Mouse (Mus musculus): ENCODE data around the gene Egfr. TPM values are rescaled to one million over a fixed set of nuclear protein-coding genes. Genes with fewer than 3 reads are reported as not detected.

Gene Egfr
- 3.7 and 4.6 TPM in 2 replicates for polyA plus RNA-seq (2014; fragmentation: Nextera tagmentation; extraction: Ambion mirVana)

GRCm38 (mm10) chr11:16752007-16752348 lies at the start of gene Egfr:
Gene Egfr, plus strand, starts transcription at chr11:16752203.
- Histone ChIP-seq H3K27me3 (ENCODE audit: control insufficient read depth, insufficient read depth, low read length) (peaks cover 25% of the 10 kb centered on the region), H3K27ac (ENCODE audit: low read depth, low read length) (no peak within 1 kb of the TSS)
- WGBS, result 1% methylated on average over 20 of the region's 21 CpGs

DNA sequence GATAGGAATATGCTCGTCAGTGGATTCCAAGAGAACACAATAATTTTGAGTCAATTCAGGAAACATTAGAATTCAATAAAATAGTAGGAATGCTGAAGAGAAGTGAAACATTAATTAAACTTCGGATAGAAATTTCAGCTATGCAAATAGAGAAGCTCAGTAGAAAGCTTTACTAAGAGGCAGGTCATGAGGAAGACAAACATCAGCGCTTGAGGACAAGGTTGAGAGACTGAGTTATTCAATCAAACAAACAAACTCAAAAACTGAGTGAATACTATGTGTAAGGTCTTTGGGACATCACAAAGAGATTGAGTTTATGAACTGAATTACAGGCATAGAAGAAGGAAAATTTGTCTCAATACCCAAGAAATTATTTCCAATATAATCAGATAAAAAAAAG lies 48.8 kb upstream of the Egfr start:
- no peak overlapping the region for H3K9ac ChIP-seq (replicated peaks; ENCODE audit: low read depth, low read length)
- H3K36me3 ChIP-seq (ENCODE audit: control insufficient read depth, insufficient read depth, low read length), result no peaks in the 10 kb centered on the region
- no peak for ATAC-seq (ENCODE audit: low read depth)
- no peaks in the 10 kb centered on the region for H3K9me3 ChIP-seq (ENCODE audit: control insufficient read depth, low read length)
- H3K27me3 ChIP-seq (ENCODE audit: control insufficient read depth, insufficient read depth, low read length), result no peaks in the 10 kb centered on the region
- H3K4me1 ChIP-seq (ENCODE audit: control insufficient read depth, insufficient read depth, low read length), result no peaks in the 10 kb centered on the region
- H3K27ac ChIP-seq (ENCODE audit: low read depth, low read length), result no peak overlapping the region
- WGBS, result 87% methylated on average over 3 of the region's 3 CpGs
- H3K4me3 ChIP-seq (ENCODE audit: low read depth, low read length), result no peak overlapping the region
- no peak overlapping the region for H3K4me2 ChIP-seq (ENCODE audit: low read depth, low read length)

More at GRCm38 (mm10) chr11:16752007-16752348, at the start of gene Egfr:
- peak within 1 kb of the TSS; percentile 17; the same call in 1 of the 2 replicates for H3K9ac ChIP-seq (replicated peaks; ENCODE audit: low read depth, low read length)
- H3K36me3 ChIP-seq (ENCODE audit: control insufficient read depth, insufficient read depth, low read length), result no peaks in the 10 kb centered on the region
- peaks cover 8% of the 10 kb centered on the region; the same call in 1 of the 2 replicates for H3K4me1 ChIP-seq (ENCODE audit: control insufficient read depth, insufficient read depth, low read length)
- H3K4me2 ChIP-seq (ENCODE audit: low read depth, low read length), result peak within 1 kb of the TSS; percentile 99
- peak within 1 kb of the TSS; percentile 36 for H3K4me3 ChIP-seq (ENCODE audit: low read depth, low read length)
- H3K9me3 ChIP-seq (ENCODE audit: control insufficient read depth, low read length), result no peaks in the 10 kb centered on the region
- ATAC-seq (ENCODE audit: low read depth), result peak; percentile 90

GRCm38 (mm10) chr11:16735083-16735644 lies 16.8 kb upstream of the Egfr start:
- no peaks in the 10 kb centered on the region for H3K36me3 ChIP-seq (ENCODE audit: control insufficient read depth, insufficient read depth, low read length)
- H3K4me3 ChIP-seq (ENCODE audit: low read depth, low read length), result no peak overlapping the region
- no peaks in the 10 kb centered on the region for H3K4me1 ChIP-seq (ENCODE audit: control insufficient read depth, insufficient read depth, low read length)
- ATAC-seq (ENCODE audit: low read depth), result no peak
- WGBS, result 58% methylated on average over 1 of the region's 1 CpGs
- H3K27me3 ChIP-seq (ENCODE audit: control insufficient read depth, insufficient read depth, low read length), result no peaks in the 10 kb centered on the region
- H3K27ac ChIP-seq (ENCODE audit: low read depth, low read length), result no peak overlapping the region
- H3K9ac ChIP-seq (replicated peaks; ENCODE audit: low read depth, low read length), result no peak overlapping the region
- no peaks in the 10 kb centered on the region for H3K9me3 ChIP-seq (ENCODE audit: control insufficient read depth, low read length)
- no peak overlapping the region for H3K4me2 ChIP-seq (ENCODE audit: low read depth, low read length)

DNA sequence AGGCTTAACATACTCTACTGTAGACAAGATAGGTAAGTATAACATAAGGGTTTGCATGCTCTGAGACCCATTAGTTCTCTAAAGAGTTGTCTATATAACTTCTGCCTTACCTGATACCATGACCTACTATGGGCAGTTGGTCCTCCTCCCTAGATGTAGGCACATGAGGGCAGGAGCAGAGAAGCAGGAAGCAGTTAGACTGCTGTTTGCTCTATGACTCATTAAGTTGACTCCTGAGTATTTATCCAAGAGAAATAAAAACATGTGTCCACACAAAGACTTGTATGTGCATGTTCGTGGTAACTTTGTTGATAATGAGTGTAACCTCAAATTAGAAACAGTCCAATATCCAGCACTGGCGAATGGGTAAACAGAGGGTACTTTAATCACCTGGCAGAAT lies 14.7 kb upstream of the Egfr start:
- Histone ChIP-seq H3K9me3 (ENCODE audit: control insufficient read depth, low read length) (no peaks in the 10 kb centered on the region), H3K27me3 (ENCODE audit: control insufficient read depth, insufficient read depth, low read length) (no peaks in the 10 kb centered on the region), H3K36me3 (ENCODE audit: control insufficient read depth, insufficient read depth, low read length) (no peaks in the 10 kb centered on the region), H3K4me2 (ENCODE audit: low read depth, low read length) (no peak overlapping the region), H3K27ac (ENCODE audit: low read depth, low read length) (no peak overlapping the region), H3K4me1 (ENCODE audit: control insufficient read depth, insufficient read depth, low read length) (no peaks in the 10 kb centered on the region), H3K4me3 (ENCODE audit: low read depth, low read length) (no peak overlapping the region), H3K9ac (replicated peaks; ENCODE audit: low read depth, low read length) (no peak overlapping the region)
- no peak for ATAC-seq (ENCODE audit: low read depth)
- 72% methylated on average over 2 of the region's 2 CpGs for WGBS

GRCm38 (mm10) chr11:16738691-16739090 lies 13.3 kb upstream of the Egfr start:
- 87% methylated on average over 2 of the region's 2 CpGs for WGBS
- no peak for ATAC-seq (ENCODE audit: low read depth)

GRCm38 (mm10) chr11:16739155-16739554 lies 12.8 kb upstream of the Egfr start:
- no peak overlapping the region for H3K27ac ChIP-seq (ENCODE audit: low read depth, low read length)
- no peaks in the 10 kb centered on the region for H3K27me3 ChIP-seq (ENCODE audit: control insufficient read depth, insufficient read depth, low read length)
- ATAC-seq (ENCODE audit: low read depth), result no peak
- no peaks in the 10 kb centered on the region for H3K9me3 ChIP-seq (ENCODE audit: control insufficient read depth, low read length)
- no peaks in the 10 kb centered on the region for H3K4me1 ChIP-seq (ENCODE audit: control insufficient read depth, insufficient read depth, low read length)
- H3K4me3 ChIP-seq (ENCODE audit: low read depth, low read length), result no peak overlapping the region
- no peak overlapping the region for H3K4me2 ChIP-seq (ENCODE audit: low read depth, low read length)
- no peak overlapping the region for H3K9ac ChIP-seq (replicated peaks; ENCODE audit: low read depth, low read length)
- WGBS, result 84% methylated on average over 3 of the region's 3 CpGs
- no peaks in the 10 kb centered on the region for H3K36me3 ChIP-seq (ENCODE audit: control insufficient read depth, insufficient read depth, low read length)

More at GRCm38 (mm10) chr11:16738691-16739090, 13.3 kb upstream of the Egfr start:
- Histone ChIP-seq H3K4me1 (ENCODE audit: control insufficient read depth, insufficient read depth, low read length) (no peaks in the 10 kb centered on the region), H3K4me3 (ENCODE audit: low read depth, low read length) (no peak overlapping the region), H3K9ac (replicated peaks; ENCODE audit: low read depth, low read length) (no peak overlapping the region), H3K27me3 (ENCODE audit: control insufficient read depth, insufficient read depth, low read length) (no peaks in the 10 kb centered on the region), H3K9me3 (ENCODE audit: control insufficient read depth, low read length) (no peaks in the 10 kb centered on the region), H3K36me3 (ENCODE audit: control insufficient read depth, insufficient read depth, low read length) (no peaks in the 10 kb centered on the region), H3K4me2 (ENCODE audit: low read depth, low read length) (no peak overlapping the region), H3K27ac (ENCODE audit: low read depth, low read length) (no peak overlapping the region)

DNA sequence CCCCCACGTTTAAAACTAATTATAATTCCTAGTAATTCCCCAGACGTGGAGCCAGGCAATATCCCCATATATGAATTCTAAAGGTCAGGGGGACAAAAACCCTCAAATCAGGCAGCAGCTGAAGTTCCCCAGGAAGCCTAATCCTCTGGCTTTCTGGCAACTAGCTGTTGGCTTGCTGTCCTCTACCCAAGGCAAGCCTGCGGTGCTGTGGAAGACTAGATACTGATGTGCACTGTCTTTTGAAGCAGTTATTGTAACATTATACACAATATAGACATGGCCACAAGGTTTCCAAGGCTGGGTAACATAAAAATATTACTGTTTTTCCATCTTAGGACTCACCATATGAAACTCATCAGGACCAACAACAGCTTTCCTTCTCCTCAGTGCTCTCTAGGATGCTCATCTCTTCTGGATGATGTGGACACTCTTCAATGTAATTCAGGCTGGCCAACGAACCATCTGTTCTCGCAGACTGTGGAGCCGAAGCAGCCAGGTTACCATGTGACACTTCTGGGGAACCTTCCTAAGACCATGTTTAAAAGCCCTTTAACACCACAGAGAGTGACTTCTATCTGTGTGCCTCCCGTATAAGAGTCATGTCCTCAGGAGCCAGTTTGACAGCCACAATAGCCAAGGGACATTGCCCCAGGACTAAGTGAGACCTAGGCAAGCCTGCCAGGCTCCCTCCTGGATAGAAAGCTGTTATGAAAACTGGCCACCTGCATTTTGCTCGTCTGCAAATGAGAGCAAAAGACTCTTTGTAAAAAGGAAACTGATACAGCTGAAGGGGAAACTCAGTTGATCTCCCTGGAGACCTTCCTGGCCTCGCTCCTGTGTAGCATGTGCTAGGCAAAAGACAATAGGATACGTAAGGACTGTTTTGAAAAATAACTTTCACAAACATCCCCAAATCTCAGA lies 11.1 kb upstream of the Egfr start:
- Histone ChIP-seq H3K36me3 (ENCODE audit: control insufficient read depth, insufficient read depth, low read length) (no peaks in the 10 kb centered on the region), H3K27ac (ENCODE audit: low read depth, low read length) (no peak overlapping the region), H3K4me2 (ENCODE audit: low read depth, low read length) (no peak overlapping the region), H3K4me1 (ENCODE audit: control insufficient read depth, insufficient read depth, low read length) (no peaks in the 10 kb centered on the region), H3K9ac (replicated peaks; ENCODE audit: low read depth, low read length) (no peak overlapping the region), H3K27me3 (ENCODE audit: control insufficient read depth, insufficient read depth, low read length) (no peaks in the 10 kb centered on the region), H3K4me3 (ENCODE audit: low read depth, low read length) (no peak overlapping the region), H3K9me3 (ENCODE audit: control insufficient read depth, low read length) (no peaks in the 10 kb centered on the region)
- ATAC-seq (ENCODE audit: low read depth), result no peak
- 78% methylated on average over 10 of the region's 10 CpGs for WGBS

DNA sequence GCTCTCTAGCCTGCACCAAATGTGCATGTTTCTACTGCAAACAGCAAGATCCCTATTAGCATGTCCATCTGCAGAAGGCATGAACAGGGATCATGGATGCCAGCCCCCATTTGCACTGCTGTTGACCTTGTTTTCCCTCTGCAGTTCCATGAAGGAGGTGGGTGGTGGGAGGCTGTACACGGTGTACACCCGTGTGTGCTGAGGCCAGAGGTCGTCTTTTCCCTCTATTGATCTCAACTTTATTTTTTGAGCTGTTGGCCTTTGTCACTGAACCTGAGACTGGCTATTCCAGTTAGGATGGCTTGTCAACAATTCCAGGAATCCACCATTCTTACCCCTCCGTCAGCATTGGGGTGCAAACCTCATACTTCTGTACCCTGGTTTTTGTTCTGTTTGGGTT lies 9.8 kb upstream of the Egfr start:
- Histone ChIP-seq H3K9me3 (ENCODE audit: control insufficient read depth, low read length) (no peaks in the 10 kb centered on the region), H3K27ac (ENCODE audit: low read depth, low read length) (no peak overlapping the region), H3K36me3 (ENCODE audit: control insufficient read depth, insufficient read depth, low read length) (no peaks in the 10 kb centered on the region), H3K4me3 (ENCODE audit: low read depth, low read length) (no peak overlapping the region), H3K4me1 (ENCODE audit: control insufficient read depth, insufficient read depth, low read length) (no peaks in the 10 kb centered on the region), H3K9ac (replicated peaks; ENCODE audit: low read depth, low read length) (no peak overlapping the region), H3K4me2 (ENCODE audit: low read depth, low read length) (no peak overlapping the region), H3K27me3 (ENCODE audit: control insufficient read depth, insufficient read depth, low read length) (no peaks in the 10 kb centered on the region)
- ATAC-seq (ENCODE audit: low read depth), result no peak
- WGBS, result 90% methylated on average over 4 of the region's 4 CpGs

DNA sequence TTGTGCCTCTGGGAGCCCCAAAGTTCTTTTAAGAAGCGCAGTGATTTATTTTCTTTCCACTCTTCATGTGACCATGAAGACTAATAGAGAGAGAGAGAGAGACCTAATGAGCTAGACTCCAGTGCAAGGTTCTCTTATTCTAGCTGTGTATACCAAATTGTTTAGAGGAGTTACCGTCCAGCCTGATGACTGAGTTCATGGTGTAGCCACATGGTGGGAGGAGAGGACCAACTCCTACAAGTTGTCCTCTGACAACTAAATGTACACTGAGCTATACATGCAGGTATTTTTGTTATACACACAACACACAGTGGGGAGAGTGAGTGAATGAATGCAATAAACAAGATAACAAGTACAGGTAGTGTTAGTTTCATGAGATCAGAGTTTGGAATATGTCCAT lies 9.2 kb upstream of the Egfr start:
- Histone ChIP-seq H3K9me3 (ENCODE audit: control insufficient read depth, low read length) (no peaks in the 10 kb centered on the region), H3K4me2 (ENCODE audit: low read depth, low read length) (no peak overlapping the region), H3K9ac (replicated peaks; ENCODE audit: low read depth, low read length) (no peak overlapping the region), H3K36me3 (ENCODE audit: control insufficient read depth, insufficient read depth, low read length) (no peaks in the 10 kb centered on the region), H3K4me3 (ENCODE audit: low read depth, low read length) (no peak overlapping the region), H3K4me1 (ENCODE audit: control insufficient read depth, insufficient read depth, low read length) (no peaks in the 10 kb centered on the region), H3K27ac (ENCODE audit: low read depth, low read length) (no peak overlapping the region), H3K27me3 (ENCODE audit: control insufficient read depth, insufficient read depth, low read length) (no peaks in the 10 kb centered on the region)
- WGBS, result 89% methylated on average over 2 of the region's 2 CpGs
- ATAC-seq (ENCODE audit: low read depth), result no peak
